Mouse (Mus musculus): ENCODE data around the gene Nlk. TPM values are rescaled to one million over a fixed set of nuclear protein-coding genes. Genes with fewer than 3 reads are reported as not detected.

Nlk gene
- polyA plus RNA-seq, 1 experiment from 2014 or later, result 29.4 TPM

- H3K4me2 ChIP-seq (ENCODE audit: low read depth, low read length), result no peak overlapping the region
- H3K4me1 ChIP-seq (ENCODE audit: control insufficient read depth, insufficient read depth, low read length), result peaks cover 31% of the 10 kb centered on the region
- H3K36me3 ChIP-seq (ENCODE audit: control insufficient read depth, insufficient read depth, low read length), result no peaks in the 10 kb centered on the region
- ATAC-seq (ENCODE audit: low read depth), result peak; percentile 94
- H3K9ac ChIP-seq (replicated peaks; ENCODE audit: low read depth, low read length), result no peak overlapping the region
- WGBS, result under 1% methylated on average over 12 of the region's 12 CpGs
- H3K27me3 ChIP-seq (ENCODE audit: control insufficient read depth, insufficient read depth, low read length), result no peaks in the 10 kb centered on the region
- no peaks in the 10 kb centered on the region for H3K9me3 ChIP-seq (ENCODE audit: control insufficient read depth, low read length)
- H3K27ac ChIP-seq (ENCODE audit: low read depth, low read length), result peak overlapping the region; percentile 92; the same call in 1 of the 2 replicates
- H3K4me3 ChIP-seq (ENCODE audit: low read depth, low read length), result peak overlapping the region; percentile 75
Measured at GRCm38 (mm10) chr11:78697753-78698171, 589 bp upstream of the Nlk start.

GRCm38 (mm10) chr11:78694249-78694648 lies 2.9 kb downstream of the Nlk start:
- no peak overlapping the region for H3K9ac ChIP-seq (replicated peaks; ENCODE audit: low read depth, low read length)
- H3K4me2 ChIP-seq (ENCODE audit: low read depth, low read length), result peak overlapping the region; percentile 79
- H3K9me3 ChIP-seq (ENCODE audit: control insufficient read depth, low read length), result no peaks in the 10 kb centered on the region
- ATAC-seq (ENCODE audit: low read depth), result no peak
- no peaks in the 10 kb centered on the region for H3K27me3 ChIP-seq (ENCODE audit: control insufficient read depth, insufficient read depth, low read length)
- no peaks in the 10 kb centered on the region for H3K36me3 ChIP-seq (ENCODE audit: control insufficient read depth, insufficient read depth, low read length)
- peaks cover 36% of the 10 kb centered on the region for H3K4me1 ChIP-seq (ENCODE audit: control insufficient read depth, insufficient read depth, low read length)
- H3K4me3 ChIP-seq (ENCODE audit: low read depth, low read length), result no peak overlapping the region; the same call in 1 of the 2 replicates
- 39% methylated on average over 3 of the region's 3 CpGs for WGBS
- H3K27ac ChIP-seq (ENCODE audit: low read depth, low read length), result no peak overlapping the region

- no peaks in the 10 kb centered on the region for H3K9me3 ChIP-seq (ENCODE audit: control insufficient read depth, low read length)
- peak overlapping the region; percentile 79; the same call in 1 of the 2 replicates for H3K4me2 ChIP-seq (ENCODE audit: low read depth, low read length)
- no peak for ATAC-seq (ENCODE audit: low read depth)
- no peaks in the 10 kb centered on the region for H3K27me3 ChIP-seq (ENCODE audit: control insufficient read depth, insufficient read depth, low read length)
- no peak overlapping the region for H3K4me3 ChIP-seq (ENCODE audit: low read depth, low read length)
- H3K27ac ChIP-seq (ENCODE audit: low read depth, low read length), result no peak overlapping the region
- no peaks in the 10 kb centered on the region for H3K36me3 ChIP-seq (ENCODE audit: control insufficient read depth, insufficient read depth, low read length)
- no peak overlapping the region for H3K9ac ChIP-seq (replicated peaks; ENCODE audit: low read depth, low read length)
- WGBS, result 95% methylated on average over 8 of the region's 8 CpGs
- peaks cover 36% of the 10 kb centered on the region for H3K4me1 ChIP-seq (ENCODE audit: control insufficient read depth, insufficient read depth, low read length)
Measured at GRCm38 (mm10) chr11:78693307-78693706, 3.9 kb downstream of the Nlk start.

GRCm38 (mm10) chr11:78691201-78691600 lies 6.0 kb downstream of the Nlk start:
- no peak overlapping the region for H3K4me2 ChIP-seq (ENCODE audit: low read depth, low read length)
- no peak overlapping the region for H3K4me3 ChIP-seq (ENCODE audit: low read depth, low read length)
- 59% methylated on average over 2 of the region's 2 CpGs for WGBS
- no peaks in the 10 kb centered on the region for H3K9me3 ChIP-seq (ENCODE audit: control insufficient read depth, low read length)
- ATAC-seq (ENCODE audit: low read depth), result no peak
- H3K36me3 ChIP-seq (ENCODE audit: control insufficient read depth, insufficient read depth, low read length), result no peaks in the 10 kb centered on the region
- no peak overlapping the region for H3K27ac ChIP-seq (ENCODE audit: low read depth, low read length)
- no peaks in the 10 kb centered on the region for H3K27me3 ChIP-seq (ENCODE audit: control insufficient read depth, insufficient read depth, low read length)
- no peak overlapping the region for H3K9ac ChIP-seq (replicated peaks; ENCODE audit: low read depth, low read length)
- peaks cover 32% of the 10 kb centered on the region for H3K4me1 ChIP-seq (ENCODE audit: control insufficient read depth, insufficient read depth, low read length)

GRCm38 (mm10) chr11:78690547-78690946 lies 6.6 kb downstream of the Nlk start:
- Histone ChIP-seq H3K27me3 (ENCODE audit: control insufficient read depth, insufficient read depth, low read length) (no peaks in the 10 kb centered on the region), H3K36me3 (ENCODE audit: control insufficient read depth, insufficient read depth, low read length) (no peaks in the 10 kb centered on the region), H3K4me2 (ENCODE audit: low read depth, low read length) (no peak overlapping the region), H3K9ac (replicated peaks; ENCODE audit: low read depth, low read length) (no peak overlapping the region), H3K4me3 (ENCODE audit: low read depth, low read length) (no peak overlapping the region), H3K9me3 (ENCODE audit: control insufficient read depth, low read length) (no peaks in the 10 kb centered on the region), H3K4me1 (ENCODE audit: control insufficient read depth, insufficient read depth, low read length) (peaks cover 26% of the 10 kb centered on the region), H3K27ac (ENCODE audit: low read depth, low read length) (no peak overlapping the region)
- no peak for ATAC-seq (ENCODE audit: low read depth)
- WGBS, result 75% methylated on average over 3 of the region's 3 CpGs

- 84% methylated on average over 3 of the region's 3 CpGs for WGBS
- H3K4me3 ChIP-seq (ENCODE audit: low read depth, low read length), result no peak overlapping the region
- no peaks in the 10 kb centered on the region for H3K9me3 ChIP-seq (ENCODE audit: control insufficient read depth, low read length)
- no peaks in the 10 kb centered on the region for H3K4me1 ChIP-seq (ENCODE audit: control insufficient read depth, insufficient read depth, low read length)
- H3K36me3 ChIP-seq (ENCODE audit: control insufficient read depth, insufficient read depth, low read length), result no peaks in the 10 kb centered on the region; the same call in 1 of the 2 replicates
- H3K27ac ChIP-seq (ENCODE audit: low read depth, low read length), result no peak overlapping the region
- H3K4me2 ChIP-seq (ENCODE audit: low read depth, low read length), result no peak overlapping the region
- no peaks in the 10 kb centered on the region for H3K27me3 ChIP-seq (ENCODE audit: control insufficient read depth, insufficient read depth, low read length)
- H3K9ac ChIP-seq (replicated peaks; ENCODE audit: low read depth, low read length), result no peak overlapping the region
- no peak for ATAC-seq (ENCODE audit: low read depth)
Measured at GRCm38 (mm10) chr11:78681058-78681457, 16.1 kb downstream of the Nlk start.

GRCm38 (mm10) chr11:78678761-78679160 lies 18.4 kb downstream of the Nlk start:
- H3K27ac ChIP-seq (ENCODE audit: low read depth, low read length), result no peak overlapping the region
- H3K36me3 ChIP-seq (ENCODE audit: control insufficient read depth, insufficient read depth, low read length), result no peaks in the 10 kb centered on the region; the same call in 1 of the 2 replicates
- WGBS, result 70% methylated on average over 2 of the region's 2 CpGs
- H3K4me2 ChIP-seq (ENCODE audit: low read depth, low read length), result no peak overlapping the region
- no peaks in the 10 kb centered on the region for H3K4me1 ChIP-seq (ENCODE audit: control insufficient read depth, insufficient read depth, low read length)
- no peak for ATAC-seq (ENCODE audit: low read depth)
- H3K9ac ChIP-seq (replicated peaks; ENCODE audit: low read depth, low read length), result no peak overlapping the region
- H3K4me3 ChIP-seq (ENCODE audit: low read depth, low read length), result no peak overlapping the region
- H3K9me3 ChIP-seq (ENCODE audit: control insufficient read depth, low read length), result no peaks in the 10 kb centered on the region
- H3K27me3 ChIP-seq (ENCODE audit: control insufficient read depth, insufficient read depth, low read length), result no peaks in the 10 kb centered on the region

GRCm38 (mm10) chr11:78668647-78669046 lies 28.5 kb downstream of the Nlk start:
- no peaks in the 10 kb centered on the region for H3K27me3 ChIP-seq (ENCODE audit: control insufficient read depth, insufficient read depth, low read length)
- no peaks in the 10 kb centered on the region for H3K9me3 ChIP-seq (ENCODE audit: control insufficient read depth, low read length)
- H3K4me3 ChIP-seq (ENCODE audit: low read depth, low read length), result no peak overlapping the region
- no peak overlapping the region for H3K4me2 ChIP-seq (ENCODE audit: low read depth, low read length)
- no peak for ATAC-seq (ENCODE audit: low read depth)
- no peaks in the 10 kb centered on the region for H3K36me3 ChIP-seq (ENCODE audit: control insufficient read depth, insufficient read depth, low read length)
- WGBS, result 29% methylated on average over 3 of the region's 3 CpGs
- H3K4me1 ChIP-seq (ENCODE audit: control insufficient read depth, insufficient read depth, low read length), result peaks cover 4% of the 10 kb centered on the region
- no peak overlapping the region for H3K9ac ChIP-seq (replicated peaks; ENCODE audit: low read depth, low read length)
- H3K27ac ChIP-seq (ENCODE audit: low read depth, low read length), result no peak overlapping the region

GRCm38 (mm10) chr11:78664853-78665252 lies 32.3 kb downstream of the Nlk start:
- Histone ChIP-seq H3K9ac (replicated peaks; ENCODE audit: low read depth, low read length) (no peak overlapping the region), H3K27me3 (ENCODE audit: control insufficient read depth, insufficient read depth, low read length) (no peaks in the 10 kb centered on the region), H3K4me3 (ENCODE audit: low read depth, low read length) (no peak overlapping the region), H3K4me2 (ENCODE audit: low read depth, low read length) (no peak overlapping the region), H3K27ac (ENCODE audit: low read depth, low read length) (no peak overlapping the region), H3K9me3 (ENCODE audit: control insufficient read depth, low read length) (no peaks in the 10 kb centered on the region), H3K36me3 (ENCODE audit: control insufficient read depth, insufficient read depth, low read length) (no peaks in the 10 kb centered on the region), H3K4me1 (ENCODE audit: control insufficient read depth, insufficient read depth, low read length) (no peaks in the 10 kb centered on the region; the same call in 1 of the 2 replicates)
- 70% methylated on average over 2 of the region's 2 CpGs for WGBS
- no peak for ATAC-seq (ENCODE audit: low read depth)

All from neural tube, embryonic 14.5 days (tissue).